Mouse (Mus musculus) forebrain, embryonic 12.5 days (tissue): ENCODE measurements around the gene Rfxap. TPM values are rescaled to one million over a fixed set of nuclear protein-coding genes. Genes with fewer than 3 reads are reported as not detected.

Experiments used
- ATAC-seq: fragments of 200-750 bp; cut with Nextera tagmentation; 2 replicates; pipeline ENCODE4 v1.8.0; 2017; ENCODE audit warnings: moderate TSS enrichment; ENCODE audit not compliant: low FRiP score
- H3K27ac ChIP-seq: fragments of 300-500 bp; sonication (generic); 2 replicates; pipeline ENCODE4 v1.5.1; 2016; ENCODE audit warnings: mild to moderate bottlenecking
- H3K27me3 ChIP-seq: fragments of 300-500 bp; sonication (generic); 2 replicates; pipeline ENCODE4 v1.6.1; 2016; ENCODE audit warnings: mild to moderate bottlenecking
- H3K36me3 ChIP-seq: fragments of 300-500 bp; sonication (generic); replicated peaks from 2 replicates; pipeline ENCODE4 v1.6.1; 2016; ENCODE audit warnings: mild to moderate bottlenecking
- H3K4me1 ChIP-seq: fragments of 300-500 bp; sonication (generic); 2 replicates; pipeline ENCODE4 v1.6.1; 2016
- H3K4me2 ChIP-seq: fragments of 300-500 bp; sonication (generic); 2 replicates; pipeline ENCODE4 v1.6.1; 2016; ENCODE audit warnings: mild to moderate bottlenecking, moderate library complexity
- H3K4me3 ChIP-seq: fragments of 300-500 bp; sonication (generic); replicated peaks from 2 replicates; pipeline ENCODE4 v1.5.1; 2016; ENCODE audit warnings: mild to moderate bottlenecking
- H3K9ac ChIP-seq: fragments of 300-500 bp; sonication (generic); 2 replicates; pipeline ENCODE4 v1.6.1; 2016; ENCODE audit warnings: mild to moderate bottlenecking
- H3K9me3 ChIP-seq: fragments of 300-500 bp; sonication (generic); 2 replicates; pipeline ENCODE4 v1.6.1; 2016
- WGBS: fragments of 180-500 bp; shearing (Covaris S2); methylation state at CpG from one replicate; pipeline ENCODE4 v1.1.7; 2016; 5-methylcytosine and 5-hydroxymethylcytosine counted together
- polyA plus RNA-seq: library from polyadenylated mRNA; unstranded; fragments of >200 nt; fragmentation: Nextera tagmentation; extraction: Ambion mirVana; gene quantifications from 2 replicates; pipeline ENCODE4 v1.2.1, GENCODE M21; 2016

The Rfxap gene
- polyA plus RNA-seq, 1 experiment from 2014 or later: 65.6 TPM

DNA sequence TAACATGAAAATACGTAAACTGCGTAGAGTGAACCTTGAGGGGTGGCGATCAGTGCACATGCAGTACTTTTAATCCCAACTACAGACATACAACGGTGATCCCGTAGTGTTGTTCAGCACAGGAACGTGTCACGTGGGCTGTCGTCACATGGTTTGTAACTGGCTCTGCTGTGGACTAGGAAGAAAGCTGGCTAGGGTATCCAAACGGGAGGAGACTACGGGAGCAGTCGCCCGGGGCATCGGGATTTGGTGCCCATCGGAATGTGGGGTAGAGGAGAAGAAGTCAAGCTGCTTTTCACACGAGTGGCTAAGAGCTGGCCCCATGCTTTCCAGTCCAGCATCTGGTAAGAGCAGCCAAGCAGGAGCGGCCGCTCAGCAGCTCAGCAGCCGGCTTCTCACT, 43.2 kb downstream of the Rfxap start:
- Histone ChIP-seq H3K4me3 (no peak overlapping the region), H3K27ac (no peak overlapping the region), H3K9me3 (no peaks in the 10 kb centered on the region), H3K4me1 (peaks cover 3% of the 10 kb centered on the region; the same call in 1 of the 2 replicates), H3K4me2 (0 out of 2 replicates have a peak overlapping the region, but pooled peaks have one; percentile 8), H3K36me3 (no peaks in the 10 kb centered on the region), H3K27me3 (no peaks in the 10 kb centered on the region), H3K9ac (no peak overlapping the region)
- WGBS: 86% methylated on average over 18 of the region's 18 CpGs
- no peak for ATAC-seq

DNA sequence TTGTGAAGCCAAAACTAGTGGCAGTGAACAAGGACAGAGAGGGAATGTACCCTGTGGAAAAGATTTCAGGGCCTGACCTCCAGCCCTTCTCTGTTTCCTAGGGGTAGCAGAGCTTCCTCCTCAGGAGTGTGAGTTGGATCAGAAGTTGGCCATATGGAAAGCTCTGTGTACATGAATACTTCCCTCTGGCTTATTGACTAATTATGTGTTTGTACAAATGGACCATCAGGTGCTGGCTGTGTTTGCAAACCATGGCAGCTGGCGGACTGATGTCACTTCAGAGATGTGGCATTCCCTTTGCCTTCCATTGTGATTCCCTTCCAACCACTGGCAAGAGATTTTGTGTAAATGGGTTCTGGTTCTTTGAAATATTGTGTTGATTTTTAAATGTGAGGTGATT, 46.3 kb downstream of the Rfxap start:
- Histone ChIP-seq H3K27ac (no peak overlapping the region), H3K9me3 (no peaks in the 10 kb centered on the region), H3K9ac (no peak overlapping the region), H3K36me3 (no peaks in the 10 kb centered on the region), H3K4me1 (peaks cover 3% of the 10 kb centered on the region), H3K27me3 (peaks cover 4% of the 10 kb centered on the region), H3K4me3 (no peak overlapping the region), H3K4me2 (no peak overlapping the region)
- ATAC-seq: no peak
- WGBS: 97% methylated on average over 1 of the region's 1 CpGs

DNA sequence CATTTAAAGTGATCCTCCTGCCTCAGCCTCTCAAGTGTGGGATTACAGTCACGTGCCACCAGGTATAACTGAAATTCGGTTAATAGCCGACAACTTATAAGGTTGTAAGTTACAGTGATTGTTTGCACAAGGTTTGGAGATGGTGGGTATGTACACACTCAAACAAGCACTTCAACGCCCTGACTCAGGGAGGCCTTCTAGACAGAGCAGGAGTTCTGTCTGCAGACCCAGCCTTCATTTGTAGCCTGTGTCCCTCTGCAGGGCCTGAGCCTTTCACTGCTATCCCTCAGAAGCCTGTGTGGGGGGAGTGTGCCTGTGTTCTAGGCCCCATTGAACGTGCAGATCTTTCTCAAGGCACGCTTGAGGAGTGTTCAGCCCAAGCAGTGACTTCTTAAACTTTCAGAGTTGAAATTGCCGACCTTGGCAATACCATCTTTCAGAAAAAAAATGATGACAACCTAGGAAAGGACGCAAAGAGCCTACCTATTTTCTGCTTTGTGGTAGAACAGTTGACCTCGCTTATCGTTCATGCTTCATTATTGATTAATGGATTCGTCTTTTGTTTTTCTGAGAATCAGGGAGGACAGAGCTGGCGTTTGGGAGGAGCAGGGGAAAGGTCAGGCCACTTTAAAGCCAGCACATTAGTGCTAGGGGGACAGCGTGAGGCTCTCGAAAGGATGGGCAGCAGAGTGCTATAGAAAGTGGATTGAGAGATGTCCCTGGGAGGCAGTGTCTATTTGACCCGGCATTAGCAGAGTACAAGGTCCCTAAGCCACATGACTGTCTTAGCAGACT, 47.1 kb downstream of the Rfxap start:
- no peak overlapping the region for H3K4me3 ChIP-seq
- H3K9me3 ChIP-seq: no peaks in the 10 kb centered on the region
- no peak overlapping the region for H3K27ac ChIP-seq
- 71% methylated on average over 15 of the region's 15 CpGs for WGBS
- peaks cover 8% of the 10 kb centered on the region for H3K27me3 ChIP-seq
- no peaks in the 10 kb centered on the region for H3K36me3 ChIP-seq
- peaks cover 10% of the 10 kb centered on the region for H3K4me1 ChIP-seq
- ATAC-seq: no peak
- H3K9ac ChIP-seq: no peak overlapping the region
- no peak overlapping the region for H3K4me2 ChIP-seq

DNA sequence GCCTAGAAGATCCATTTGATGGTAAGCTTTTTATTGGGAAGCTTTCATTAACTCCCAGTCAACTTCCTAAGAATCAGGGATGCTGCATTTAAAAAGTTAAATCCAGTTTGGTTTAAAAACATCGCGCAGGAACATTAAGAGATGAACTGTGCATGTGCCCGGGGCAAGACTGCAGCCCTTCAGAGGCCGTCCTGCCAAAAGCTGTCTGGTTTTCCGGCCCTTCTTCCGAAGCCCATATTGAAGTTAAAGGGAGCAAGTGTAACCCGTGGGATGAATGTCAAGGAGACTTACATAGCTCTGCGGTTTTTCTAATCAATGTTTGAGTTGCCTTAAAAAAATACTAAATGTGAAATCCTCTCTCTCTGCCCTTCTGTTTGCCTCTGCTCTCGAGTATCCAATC, 48.4 kb downstream of the Rfxap start:
- H3K9ac ChIP-seq: no peak overlapping the region
- no peak overlapping the region for H3K4me3 ChIP-seq
- no peaks in the 10 kb centered on the region for H3K9me3 ChIP-seq
- H3K4me2 ChIP-seq: no peak overlapping the region
- peaks cover 18% of the 10 kb centered on the region for H3K4me1 ChIP-seq
- no peak overlapping the region for H3K27ac ChIP-seq
- ATAC-seq: no peak
- H3K36me3 ChIP-seq: no peaks in the 10 kb centered on the region
- peaks cover 21% of the 10 kb centered on the region for H3K27me3 ChIP-seq
- 80% methylated on average over 9 of the region's 9 CpGs for WGBS

DNA sequence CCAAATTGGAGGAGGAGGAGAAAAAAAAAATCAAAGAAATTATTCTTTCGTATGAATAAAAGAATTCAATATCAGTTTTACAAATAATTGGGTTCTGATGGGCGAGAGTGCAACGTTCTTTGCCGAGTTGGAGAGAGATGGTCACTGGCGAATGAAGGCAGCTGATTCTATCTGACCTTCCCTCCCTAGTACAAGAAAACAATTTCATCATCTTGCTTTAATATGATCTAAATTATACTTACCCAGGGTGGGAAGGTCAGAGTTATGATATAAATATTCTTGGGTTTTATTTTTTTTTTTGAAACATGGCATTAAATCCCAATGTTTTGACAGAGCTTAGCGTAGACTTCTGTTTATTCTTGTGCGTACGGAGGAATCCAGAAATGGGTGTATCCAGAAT, 50.1 kb downstream of the Rfxap start:
- H3K27ac ChIP-seq: no peak overlapping the region
- H3K9ac ChIP-seq: no peak overlapping the region
- H3K4me2 ChIP-seq: no peak overlapping the region
- peaks cover 23% of the 10 kb centered on the region for H3K27me3 ChIP-seq
- no peak for ATAC-seq
- no peak overlapping the region for H3K4me3 ChIP-seq
- H3K4me1 ChIP-seq: peaks cover 18% of the 10 kb centered on the region
- 90% methylated on average over 8 of the region's 8 CpGs for WGBS
- H3K9me3 ChIP-seq: no peaks in the 10 kb centered on the region
- H3K36me3 ChIP-seq: no peaks in the 10 kb centered on the region

DNA sequence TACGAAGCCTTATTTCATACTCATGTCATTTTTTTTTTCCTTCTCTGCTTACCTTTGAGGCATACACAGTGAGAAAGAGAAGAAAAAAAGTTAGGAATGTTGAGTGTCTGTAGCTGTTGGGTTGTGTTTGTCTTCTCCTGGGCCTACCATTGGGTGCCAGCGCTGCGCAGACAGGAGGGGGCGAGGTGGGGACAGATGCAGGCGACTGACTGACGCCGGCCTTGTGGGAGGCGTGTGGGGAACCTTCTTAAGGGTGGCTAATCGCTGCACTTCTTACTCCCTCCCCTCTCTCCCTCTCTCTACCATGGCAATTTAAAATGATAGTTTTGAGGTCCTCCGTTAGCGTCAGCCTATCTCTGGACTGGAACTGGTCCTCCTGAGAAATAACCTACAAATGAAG, 51.5 kb downstream of the Rfxap start:
- ATAC-seq: peak; percentile 44; the same call in 1 of the 2 replicates
- Histone ChIP-seq H3K27ac (no peak overlapping the region), H3K9me3 (no peaks in the 10 kb centered on the region), H3K4me2 (peak overlapping the region; percentile 100), H3K4me1 (peaks cover 18% of the 10 kb centered on the region), H3K36me3 (peaks cover 12% of the 10 kb centered on the region), H3K4me3 (peak overlapping the region; percentile 60), H3K9ac (peak overlapping the region; percentile 69; the same call in 1 of the 2 replicates), H3K27me3 (peaks cover 23% of the 10 kb centered on the region)
- WGBS: 0% methylated on average over 11 of the region's 11 CpGs

DNA sequence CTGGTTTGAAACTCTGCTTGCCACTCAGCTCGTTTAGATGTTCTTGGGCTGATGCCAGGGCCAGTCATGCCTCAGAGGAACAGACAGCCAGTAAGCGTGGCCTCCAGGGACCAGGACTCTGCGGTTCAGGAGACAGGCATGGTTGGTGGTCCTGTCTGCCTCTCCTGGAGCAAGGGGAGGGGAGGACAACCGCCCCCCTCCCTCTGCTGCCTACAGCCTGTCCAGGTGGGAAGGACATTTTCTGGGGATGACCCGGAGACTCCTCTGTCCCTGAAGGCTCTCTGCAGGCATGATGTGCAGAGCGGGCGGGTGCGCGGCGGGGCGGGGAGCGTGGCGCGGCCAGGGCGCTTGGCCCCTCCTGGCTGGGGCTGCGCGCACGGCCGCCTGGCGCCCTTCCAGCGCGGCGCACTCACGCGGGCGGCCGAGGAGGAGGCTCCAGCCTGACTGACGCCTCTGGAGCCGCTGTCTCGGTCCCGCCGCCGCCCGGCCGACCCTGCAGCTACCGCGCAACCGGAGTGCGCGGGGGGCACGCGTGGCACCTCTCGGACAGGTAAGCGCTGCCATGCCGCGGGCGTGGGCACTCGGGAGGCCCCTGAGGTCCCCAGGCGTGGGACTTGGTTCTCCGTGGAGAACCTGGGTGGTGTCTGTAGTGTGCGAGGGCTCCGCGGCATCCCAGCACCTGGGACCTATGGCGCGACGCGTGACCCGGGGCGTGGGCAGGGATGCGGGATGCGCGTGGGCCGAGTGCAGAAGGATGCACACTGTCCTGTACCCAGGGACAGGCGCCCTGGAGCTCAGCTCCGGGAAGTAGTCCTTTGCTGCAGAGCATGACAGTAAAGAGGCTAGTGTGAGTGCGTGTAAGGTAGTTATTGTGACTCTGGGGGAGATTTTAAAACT, 52.2 kb downstream of the Rfxap start, which contains the start of gene Smad9:
TSS of gene Smad9 (plus strand) at position 438 of the 897 bp plus-strand sequence.
- Histone ChIP-seq H3K27me3 (peaks cover 23% of the 10 kb centered on the region), H3K4me1 (peaks cover 18% of the 10 kb centered on the region), H3K4me2 (peak within 1 kb of the TSS; percentile 100), H3K27ac (no peak within 1 kb of the TSS), H3K36me3 (peaks cover 18% of the 10 kb centered on the region), H3K9me3 (no peaks in the 10 kb centered on the region), H3K4me3 (peak within 1 kb of the TSS; percentile 60), H3K9ac (peak within 1 kb of the TSS; percentile 69)
- under 1% methylated on average over 65 of the region's 66 CpGs for WGBS
- peak; percentile 87 for ATAC-seq

DNA sequence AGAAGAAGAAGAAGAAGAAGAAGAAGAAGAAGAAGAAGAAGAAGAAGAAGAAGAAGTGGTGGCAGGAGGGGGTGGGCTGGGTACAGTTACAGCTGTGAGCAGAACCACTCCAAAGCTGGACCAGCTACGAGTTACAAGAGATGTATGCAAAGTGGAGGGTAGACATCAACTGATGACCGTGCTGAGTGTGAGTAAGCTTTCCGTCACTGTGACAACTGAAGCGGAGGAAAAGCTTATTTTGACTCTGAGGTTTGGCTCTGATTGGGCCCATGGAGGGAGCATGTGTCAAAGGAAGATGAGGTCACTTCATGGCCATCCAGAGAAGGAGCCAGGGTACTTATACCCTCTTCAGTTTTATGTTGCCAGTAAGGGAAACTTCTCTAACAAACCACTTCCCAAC, 54.2 kb downstream of the Rfxap start:
- H3K4me1 ChIP-seq: peaks cover 18% of the 10 kb centered on the region
- H3K9me3 ChIP-seq: no peaks in the 10 kb centered on the region
- peaks cover 37% of the 10 kb centered on the region for H3K36me3 ChIP-seq
- H3K9ac ChIP-seq: no peak overlapping the region
- WGBS: 76% methylated on average over 4 of the region's 4 CpGs
- H3K27ac ChIP-seq: no peak overlapping the region
- no peak for ATAC-seq
- no peak overlapping the region for H3K4me3 ChIP-seq
- no peak overlapping the region for H3K4me2 ChIP-seq
- peaks cover 23% of the 10 kb centered on the region for H3K27me3 ChIP-seq

Other genes starting within 250 kb of the Rfxap start
- 122 and 127 TPM in 2 replicates for gene Supt20, start 115.0 kb downstream of the Rfxap start, polyA plus RNA-seq
- gene Gm21958, start 93.4 kb downstream of the Rfxap start, polyA plus RNA-seq: 1.3 and 2.0 TPM in 2 replicates
- gene Exosc8, start 72.4 kb downstream of the Rfxap start, polyA plus RNA-seq: 122 and 125 TPM in 2 replicates
- 43.1 and 43.4 TPM in 2 replicates for gene Alg5, start 72.3 kb downstream of the Rfxap start, polyA plus RNA-seq
- gene Smad9, start 52.2 kb downstream of the Rfxap start, polyA plus RNA-seq: 0.17 and 0.24 TPM in 2 replicates
- gene Sertm1, start 108.1 kb upstream of the Rfxap start, polyA plus RNA-seq: 0.50 and 0.74 TPM in 2 replicates
- 3.2 and 6.0 TPM in 2 replicates for gene Ccna1, start 247.7 kb upstream of the Rfxap start, polyA plus RNA-seq